Mouse (Mus musculus): ENCODE data around the gene Foxn3. TPM values are rescaled to one million over a fixed set of nuclear protein-coding genes. Genes with fewer than 3 reads are reported as not detected.

Gene Foxn3
- total and polyA plus RNA-seq, 3 experiments: 9.7 to 26.8 (median 11.0) TPM

DNA sequence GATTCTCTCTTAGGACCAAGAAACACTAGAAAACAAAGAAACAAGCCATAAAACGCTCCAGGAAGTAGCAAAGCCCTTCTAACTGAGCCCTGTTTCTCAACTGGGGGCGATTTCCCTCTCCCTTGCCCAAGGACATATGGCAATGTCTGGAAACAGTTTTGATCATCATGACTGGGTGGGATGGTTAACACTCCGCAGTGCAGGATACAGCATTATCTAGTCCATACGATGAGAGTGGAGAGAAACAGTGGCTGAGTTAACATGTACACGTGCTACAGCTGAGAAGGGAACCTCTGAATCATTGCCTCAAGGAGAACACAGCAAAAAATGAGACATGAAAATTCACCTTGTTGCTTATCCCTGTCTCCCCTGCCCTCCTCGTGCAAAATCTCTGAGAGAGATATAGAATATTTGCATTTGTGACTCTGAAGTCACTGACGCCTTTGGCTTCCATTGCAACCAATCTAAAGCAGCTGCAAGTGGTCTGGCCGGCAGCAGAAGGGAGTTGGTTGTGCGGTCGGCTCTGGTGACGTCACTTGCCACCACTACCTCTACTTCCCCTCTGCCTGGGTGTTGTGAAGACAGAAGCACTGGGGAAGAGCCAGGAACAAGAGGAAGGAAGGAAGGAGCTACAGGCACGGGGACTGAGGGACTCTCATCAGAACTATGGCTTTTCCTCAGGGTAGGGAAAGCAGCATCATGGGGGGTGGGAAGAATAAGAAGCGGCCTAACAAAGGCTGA is 338.3 kb downstream of the Foxn3 start:
- Histone ChIP-seq H3K4me2 (ENCODE audit: insufficient read depth, low read depth, poor library complexity, severe bottlenecking) (no peak overlapping the region), H3K27ac (ENCODE audit: insufficient read depth, low read depth) (no peak overlapping the region), H3K79me2 (replicated peaks; ENCODE audit: control insufficient read depth, extremely low read depth, insufficient read depth, poor library complexity, severe bottlenecking) (no peaks in the 10 kb centered on the region; the same call in 1 of the 2 replicates), H3K36me3 (replicated peaks in 1 of 2; ENCODE audit: control insufficient read depth in 1 of 2, insufficient read depth in 1 of 2, low read length in 1 of 2) (peaks cover 0 to 23% of the 10 kb centered on the region in 2 experiments), H3K9ac (ENCODE audit: insufficient read depth, low read depth) (no peak overlapping the region), H3K4me1 (ENCODE audit: control insufficient read depth in 1 of 2, insufficient read depth in 2 of 2) (peaks cover 8 to 48% of the 10 kb centered on the region in 2 experiments; a peak in 3 of 4 replicates), H3K27me3 (replicated peaks) (no peaks in the 10 kb centered on the region), H3K9me3 (replicated peaks; ENCODE audit: low read length) (no peaks in the 10 kb centered on the region), H3K4me3 (replicated peaks in 1 of 3; ENCODE audit: low read depth in 2 of 3, low read length in 2 of 3, poor library complexity in 1 of 3) (no peak overlapping the region)
- dilution Hi-C loops (cut with MboI; ENCODE audit: extremely low pct_ligation_motif_present, extremely low pct_unique_long_range_greater_than_20kb, low sequenced_read_pairs): no loop called here
- in situ Hi-C loops (cut with MboI; ENCODE audit: low pct_ligation_motif_present, low pct_unique_long_range_greater_than_20kb, low sequenced_read_pairs): no loop called here
- peak; percentile 82 for DNase-seq (ENCODE audit: extremely low read depth)
- TF ChIP-seq ETS1 (conservative IDR thresholded peaks at IDR 0.05; ENCODE audit: low read depth, low read length): peak; percentile 36
- no peak for TF ChIP-seq MAFK (IDR thresholded peaks at IDR 0.05; ENCODE audit: insufficient replicate concordance, low read length)
- TF ChIP-seq TCF12 (IDR thresholded peaks at IDR 0.05; ENCODE audit: low read depth, low read length): no peak
- no peak for TF ChIP-seq NRF1 (IDR thresholded peaks at IDR 0.05; ENCODE audit: low read depth, low read length)
- no peak for TF ChIP-seq MAZ (IDR thresholded peaks at IDR 0.05; ENCODE audit: low read depth, low read length)
- no peak for TF ChIP-seq MYC (IDR thresholded peaks at IDR 0.05; ENCODE audit: low read depth, low read length)
- TF ChIP-seq JUN (IDR thresholded peaks at IDR 0.05; ENCODE audit: insufficient read depth, low read depth, low read length): no peak
- no peak for TF ChIP-seq ZC3H11A (IDR thresholded peaks at IDR 0.05; ENCODE audit: low read depth, low read length)
- no peak for TF ChIP-seq PAX5 (IDR thresholded peaks at IDR 0.05; ENCODE audit: low read length)
- TF ChIP-seq JUND (conservative IDR thresholded peaks at IDR 0.05; ENCODE audit: low read depth, low read length): no peak
- no peak for TF ChIP-seq NELFE (IDR thresholded peaks at IDR 0.05; ENCODE audit: low read depth, low read length)
- peak; percentile 21; the same call in 1 of the 2 replicates for TF ChIP-seq EP300 (IDR thresholded peaks at IDR 0.05; ENCODE audit: low read length)
- TF ChIP-seq ZMIZ1 (IDR thresholded peaks at IDR 0.05; ENCODE audit: low read depth, low read length): no peak

DNA sequence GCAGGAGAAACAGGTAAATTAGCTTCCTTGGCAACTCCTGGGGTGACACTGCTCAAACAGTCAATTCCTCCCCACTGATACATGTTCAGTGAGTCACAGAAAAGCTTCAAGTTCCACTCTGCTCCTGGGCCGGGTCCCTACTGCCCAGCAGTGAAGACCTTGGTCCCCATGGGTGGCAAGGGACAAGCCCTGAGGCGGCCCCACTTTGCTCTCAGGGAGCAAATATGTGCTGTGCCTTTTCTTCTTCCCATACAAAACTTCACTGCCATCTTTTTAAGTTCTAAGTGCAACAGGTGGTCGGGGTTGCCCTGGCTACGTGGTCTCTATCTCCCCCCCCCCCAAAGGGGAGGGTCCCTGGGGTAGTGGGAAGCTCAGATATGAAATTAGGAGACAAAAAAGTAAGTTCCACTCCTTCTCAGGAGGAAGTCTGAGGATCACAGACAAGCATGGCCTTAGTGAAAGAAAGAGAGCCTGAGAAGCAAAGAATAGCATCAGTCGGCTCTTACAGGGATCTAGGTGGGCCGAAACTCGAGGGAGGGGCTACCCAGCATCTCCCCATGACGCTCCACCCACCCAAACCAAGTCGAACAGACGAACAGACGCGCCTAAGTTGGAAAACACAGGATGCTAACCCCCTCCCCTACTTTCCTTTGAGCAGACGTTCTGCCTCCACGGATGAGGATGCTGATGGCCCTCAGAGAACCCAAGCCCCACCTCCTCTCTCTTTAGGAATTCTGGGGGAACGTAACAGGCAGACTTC is 342.1 kb downstream of the Foxn3 start:
- Histone ChIP-seq H3K4me1 (ENCODE audit: control insufficient read depth in 1 of 2, insufficient read depth in 2 of 2) (peaks cover 8 to 25% of the 10 kb centered on the region in 2 experiments; a peak in 3 of 4 replicates), H3K79me2 (replicated peaks; ENCODE audit: control insufficient read depth, extremely low read depth, insufficient read depth, poor library complexity, severe bottlenecking) (no peaks in the 10 kb centered on the region), H3K36me3 (replicated peaks in 1 of 2; ENCODE audit: control insufficient read depth in 1 of 2, insufficient read depth in 1 of 2, low read length in 1 of 2) (peaks cover 8 to 49% of the 10 kb centered on the region in 2 experiments), H3K9ac (ENCODE audit: insufficient read depth, low read depth) (no peak overlapping the region), H3K4me2 (ENCODE audit: insufficient read depth, low read depth, poor library complexity, severe bottlenecking) (no peak overlapping the region), H3K27me3 (replicated peaks) (no peaks in the 10 kb centered on the region), H3K4me3 (replicated peaks in 1 of 3; ENCODE audit: low read depth in 2 of 3, low read length in 2 of 3, poor library complexity in 1 of 3) (no peak overlapping the region), H3K9me3 (replicated peaks; ENCODE audit: low read length) (no peaks in the 10 kb centered on the region), H3K27ac (ENCODE audit: insufficient read depth, low read depth) (no peak overlapping the region)
- TF ChIP-seq GABPA (IDR thresholded peaks at IDR 0.05; ENCODE audit: insufficient replicate concordance, low read depth, low read length) (no peak), NELFE (IDR thresholded peaks at IDR 0.05; ENCODE audit: low read depth, low read length) (no peak), TCF12 (IDR thresholded peaks at IDR 0.05; ENCODE audit: low read depth, low read length) (no peak), CTCF (conservative IDR thresholded peaks at IDR 0.05 in 1 of 2, IDR thresholded peaks at IDR 0.05 in 1 of 2; ENCODE audit: low read depth in 2 of 2, low read length in 2 of 2) (no peak), SMC3 (IDR thresholded peaks at IDR 0.05; ENCODE audit: low read depth, low read length) (no peak), KAT2A (IDR thresholded peaks at IDR 0.05; ENCODE audit: insufficient replicate concordance, low read length) (no peak), MEF2A (IDR thresholded peaks at IDR 0.05; ENCODE audit: borderline replicate concordance, low read depth, low read length) (no peak), USF1 (IDR thresholded peaks at IDR 0.05; ENCODE audit: low read depth, low read length) (no peak), HCFC1 (IDR thresholded peaks at IDR 0.05; ENCODE audit: low read depth, low read length) (no peak), CHD1 (IDR thresholded peaks at IDR 0.05; ENCODE audit: low read depth, low read length) (no peak), CHD2 (IDR thresholded peaks at IDR 0.05; ENCODE audit: low read length) (no peak), ELF1 (IDR thresholded peaks at IDR 0.05; ENCODE audit: low read depth, low read length) (no peak), USF2 (conservative IDR thresholded peaks at IDR 0.05; ENCODE audit: low read depth, low read length) (no peak), E2F4 (IDR thresholded peaks at IDR 0.05; ENCODE audit: insufficient replicate concordance, low read depth, low read length) (no peak), MAFK (IDR thresholded peaks at IDR 0.05; ENCODE audit: insufficient replicate concordance, low read length) (no peak)
- DNase-seq (ENCODE audit: extremely low read depth): no peak
- dilution Hi-C loops (cut with MboI; ENCODE audit: extremely low pct_ligation_motif_present, extremely low pct_unique_long_range_greater_than_20kb, low sequenced_read_pairs): no loop called here
- in situ Hi-C loops (cut with MboI; ENCODE audit: low pct_ligation_motif_present, low pct_unique_long_range_greater_than_20kb, low sequenced_read_pairs): no loop called here

Data from CH12.LX (cell line).